19 mouse cellular contexts compared by ENCODE assay signal in the genomic region with DNA sequence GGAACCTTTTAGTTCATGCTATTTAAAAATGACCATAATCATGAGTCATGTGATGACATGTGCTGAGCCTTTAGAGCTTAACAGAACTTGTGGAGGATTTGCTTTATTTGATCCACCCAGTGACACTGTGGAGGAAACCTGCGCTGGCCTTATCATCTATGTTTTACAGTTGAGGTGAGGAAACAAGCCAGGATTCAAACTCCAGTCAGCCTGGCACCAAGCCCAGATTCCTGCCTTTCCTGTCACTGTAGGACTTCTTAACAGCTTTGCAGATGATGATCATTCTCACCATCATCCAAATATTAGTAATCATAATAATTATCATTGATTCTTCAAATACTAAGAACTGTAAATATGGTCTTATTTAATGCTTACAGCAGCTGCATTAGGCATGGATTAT. TPM values are rescaled to one million over a fixed set of nuclear protein-coding genes. Genes with fewer than 3 reads are reported as not detected.
DNase-seq lines count a peak whose midpoint lies in the region; ATAC-seq lines count a peak whose summit lies in the region.
"Had no signal": no experiment of that assay in that cellular context is flagged by ENCODE, and none has a peak within 500 bp of the region (broad histone marks: within the 10 kb centered on the region; RNA-seq: fewer than 3 reads in every experiment).

No protein-coding gene starts in this region.

- peak; percentile 36 for DNase-seq in adrenal gland, postnatal 25 days
- no peak for DNase-seq in adrenal gland, adult 18-20 months (ENCODE audit: low spot score in 2 of 2)
- DNase-seq in heart, adult 18-20 months: peak; percentile 39 to 55
- DNase-seq in kidney, postnatal 10 days: peak; percentile 54
- no peak for DNase-seq in kidney, adult 11 months
- peak; percentile 47 for DNase-seq in 416B (ENCODE audit: low read depth)
- no peak for DNase-seq in ovary, postnatal 36 days (ENCODE audit: low spot score)
- DNase-seq: adrenal gland, postnatal 14 days; forebrain, postnatal 0 days had no signal

- 38% methylated on average over 1 of the region's 1 CpGs for WGBS in heart, embryonic 11.5 days (ENCODE audit: insufficient replicate concordance)

- no peak for ATAC-seq in heart, embryonic 11.5 days (replicated peaks; ENCODE audit: insufficient number of reproducible peaks, low FRiP score, low TSS enrichment)
- ATAC-seq: forebrain, postnatal 0 days; midbrain, embryonic 13.5 days had no signal

- no peak overlapping the region for H3K27ac ChIP-seq in heart, embryonic 11.5 days (ENCODE audit: low read depth, low read length)
- H3K27ac ChIP-seq: embryonic facial prominence, embryonic 13.5 days; hindbrain, embryonic 12.5 days; limb, embryonic 10.5 days; liver, embryonic 14.5 days; midbrain, embryonic 13.5 days; neural tube, embryonic 15.5 days; stomach, postnatal 0 days had no signal

- H3K4me2 ChIP-seq in heart, embryonic 11.5 days: no peak overlapping the region
- H3K4me2 ChIP-seq: embryonic facial prominence, embryonic 13.5 days; hindbrain, embryonic 12.5 days; midbrain, embryonic 13.5 days; neural tube, embryonic 15.5 days had no signal

- peaks cover 14% of the 10 kb centered on the region; the same call in 1 of the 2 replicates for H3K4me1 ChIP-seq in heart, embryonic 11.5 days (ENCODE audit: control insufficient read depth, insufficient read depth, low read length)

- H3K9me3 ChIP-seq in heart, embryonic 11.5 days (replicated peaks; ENCODE audit: control insufficient read depth, low read length): no peaks in the 10 kb centered on the region
- H3K9me3 ChIP-seq: embryonic facial prominence, embryonic 13.5 days; hindbrain, embryonic 12.5 days; limb, embryonic 10.5 days; midbrain, embryonic 13.5 days; neural tube, embryonic 15.5 days had no signal

- H3K9ac ChIP-seq in heart, embryonic 11.5 days (ENCODE audit: low read depth, low read length): no peak overlapping the region
- H3K9ac ChIP-seq: embryonic facial prominence, embryonic 13.5 days; forebrain, postnatal 0 days; hindbrain, embryonic 12.5 days; liver, embryonic 14.5 days; midbrain, embryonic 13.5 days; neural tube, embryonic 15.5 days had no signal

- H3K36me3 ChIP-seq in heart, embryonic 11.5 days (ENCODE audit: control insufficient read depth, insufficient read depth, low read length): no peaks in the 10 kb centered on the region
- H3K36me3 ChIP-seq: embryonic facial prominence, embryonic 13.5 days; hindbrain, embryonic 12.5 days; limb, embryonic 10.5 days; midbrain, embryonic 13.5 days; neural tube, embryonic 15.5 days had no signal

- H3K4me3 ChIP-seq in heart, embryonic 11.5 days (ENCODE audit: low read depth, low read length): no peak overlapping the region
- H3K4me3 ChIP-seq: embryonic facial prominence, embryonic 13.5 days; hindbrain, embryonic 12.5 days; limb, embryonic 10.5 days; midbrain, embryonic 13.5 days; myocyte; neural tube, embryonic 15.5 days had no signal

- peaks cover 43% of the 10 kb centered on the region for H3K27me3 ChIP-seq in heart, embryonic 11.5 days (ENCODE audit: control insufficient read depth, insufficient read depth, low read length)
- H3K27me3 ChIP-seq: CH12.LX had no signal

RNA-seq across cellular contexts. Expression of a gene that starts 24.5 kb away (rescaled TPM):
- total RNA-seq in adrenal gland, postnatal 25 days (2021): 27.6 and 32.0 TPM in 2 replicates
- total RNA-seq in adrenal gland, adult 18-20 months (2021): 10 to 100 TPM; 28.8 to 37.8 TPM
- 10 to 100 TPM; 63.0 to 85.4 TPM for total RNA-seq in heart, adult 18-20 months (2021)
- polyA plus RNA-seq in heart, embryonic 11.5 days (2014; fragmentation: Nextera tagmentation; extraction: Ambion mirVana): 21.6 and 23.6 TPM in 2 replicates

Comparison
In these comparisons a context has a peak if more than half of its experiments do, and no peak if none do; other contexts are left out.
1. DNase-seq: peak in adrenal gland, postnatal 25 days (single experiment), heart, adult 18-20 months (2 of 2), kidney, postnatal 10 days (single experiment) and 416B (single experiment); none in adrenal gland, adult 18-20 months (0 of 2), kidney, adult 11 months (single experiment) and ovary, postnatal 36 days (single experiment).